Mouse (Mus musculus): ENCODE results near the gene Gspt1.

GRCm38 (mm10) chr16:11217801-11218200 is 36.3 kb downstream of the Gspt1 start:
- no peak for TF ChIP-seq CTCF (IDR thresholded peaks at IDR 0.05; ENCODE audit: low read depth)
- TF ChIP-seq EP300 (IDR thresholded peaks at IDR 0.05; ENCODE audit: low read depth) = no peak
